Mouse (Mus musculus): ENCODE measurements around the gene Gm47959.
"Not testable (repeated sequence)": the region's sequence is repeated elsewhere in the genome, so short reads cannot be mapped to it uniquely, and the experiment has no call there.

Gm47959 gene

DNA sequence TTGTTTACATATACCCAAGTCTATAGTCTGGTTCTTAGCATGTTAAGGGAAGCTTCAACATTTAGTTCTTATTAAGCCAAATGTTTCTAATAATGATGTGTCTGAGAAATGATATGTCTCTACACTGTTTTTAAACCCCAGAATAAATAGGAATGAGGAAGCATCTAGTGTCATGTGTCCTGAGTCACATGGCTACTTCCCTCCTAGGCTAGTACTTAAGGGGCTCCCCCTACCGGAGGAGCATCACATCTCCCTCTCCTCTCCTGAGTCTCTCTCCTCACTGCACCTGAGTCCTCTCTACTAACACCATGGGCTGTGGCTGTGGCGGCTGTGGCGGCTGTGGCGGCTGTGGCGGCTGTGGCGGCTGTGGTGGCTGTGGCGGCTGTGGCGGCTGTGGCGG lies at the start of gene Gm47959:
Gm47959 (plus strand) TSS at position 243 of the 400 bp plus-strand sequence.
- not testable (repeated sequence) for DNase-seq

GRCm38 (mm10) chr1:82955913-82956312 lies 44.4 kb upstream of the Gm47959 start, which contains the start of gene Gm7544:
TSS of gene Gm7544 (minus strand) at chr1:82956013.
- DNase-seq, result not testable (repeated sequence)

GRCm38 (mm10) chr1:82959870-82960385 lies 40.4 kb upstream of the Gm47959 start, which contains the start of gene Gm47955:
TSS of gene Gm47955 (plus strand) at chr1:82960286.
- no peak for DNase-seq

DNA sequence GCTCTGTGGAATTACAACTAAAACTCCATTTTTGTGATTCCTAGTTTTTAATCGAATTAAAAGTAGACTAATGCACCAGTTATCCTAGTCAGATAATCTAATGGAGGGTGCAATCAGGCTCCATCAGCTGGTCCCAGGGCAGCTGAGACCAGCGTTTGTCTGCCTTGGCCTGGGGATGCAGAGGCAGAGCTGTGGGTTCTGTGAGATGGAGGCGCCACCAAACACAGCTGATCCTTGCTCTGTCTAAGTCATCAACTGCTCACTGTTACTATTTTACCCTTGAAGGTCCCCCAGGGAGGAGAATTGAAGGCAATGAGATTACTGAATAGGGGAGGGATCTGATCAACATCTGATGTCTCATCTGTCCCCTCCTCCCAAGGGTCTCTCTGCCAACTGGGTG lies 33.9 kb upstream of the Gm47959 start:
- no peak for DNase-seq

DNA sequence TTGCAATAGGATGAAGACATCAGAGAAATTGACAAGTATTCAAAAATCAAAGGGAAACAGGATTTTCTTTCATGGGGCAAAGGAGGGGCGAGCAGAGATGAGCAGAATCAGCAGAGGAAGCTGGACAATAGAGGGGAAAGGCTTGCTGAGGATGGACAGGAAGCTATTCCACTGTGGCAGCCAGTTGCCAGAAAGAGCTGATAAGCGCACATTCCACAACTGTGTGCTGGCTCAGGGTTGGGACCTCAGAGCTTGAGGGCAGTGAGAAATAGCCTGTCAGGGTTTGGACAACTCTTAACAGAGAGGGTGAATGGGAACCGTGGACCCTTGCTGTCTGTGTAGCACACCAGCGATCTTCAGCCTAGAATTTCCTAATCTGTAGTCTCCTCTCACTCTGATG lies 28.3 kb upstream of the Gm47959 start:
- no peak for DNase-seq

DNA sequence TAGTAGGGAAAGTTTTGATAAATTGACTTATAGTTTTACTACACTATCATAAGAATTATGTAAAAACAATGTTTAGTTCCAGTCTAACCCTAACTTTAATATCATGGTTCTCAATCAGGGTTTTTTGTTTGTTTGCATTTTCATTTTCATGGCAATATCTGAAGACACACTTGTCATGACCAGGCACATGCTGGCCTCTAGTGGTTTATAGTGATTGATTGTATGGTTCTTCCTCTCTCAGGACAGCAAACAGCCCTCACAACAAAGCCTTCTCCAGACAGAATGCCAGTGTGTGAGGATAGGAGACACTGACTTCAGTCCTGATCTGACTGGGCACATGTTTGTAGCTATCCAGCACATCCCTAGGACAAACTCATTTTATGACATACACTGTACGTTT lies 27.1 kb upstream of the Gm47959 start:
- no peak for DNase-seq

GRCm38 (mm10) chr1:82973901-82974300 lies 26.4 kb upstream of the Gm47959 start:
- no peak for DNase-seq

DNA sequence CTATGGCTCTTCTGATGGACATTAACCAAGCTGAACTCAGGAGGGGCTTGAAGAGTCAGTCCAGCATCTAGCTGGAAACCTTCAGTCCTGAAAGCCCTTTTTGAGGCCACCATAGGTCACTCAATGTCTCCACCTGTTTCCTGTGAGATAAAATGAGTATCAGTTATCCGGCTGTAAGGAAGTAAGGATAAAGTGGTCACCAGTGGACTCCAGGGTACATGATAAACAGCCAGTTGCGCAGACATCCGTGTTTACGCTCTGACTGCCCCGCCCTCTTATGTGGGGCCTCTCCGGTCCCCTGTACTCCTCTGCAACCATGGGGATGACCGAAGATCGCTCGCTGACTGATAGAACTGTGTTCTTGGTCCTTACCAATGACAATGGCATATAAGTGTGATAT lies 26.0 kb upstream of the Gm47959 start:
- no peak for DNase-seq

DNA sequence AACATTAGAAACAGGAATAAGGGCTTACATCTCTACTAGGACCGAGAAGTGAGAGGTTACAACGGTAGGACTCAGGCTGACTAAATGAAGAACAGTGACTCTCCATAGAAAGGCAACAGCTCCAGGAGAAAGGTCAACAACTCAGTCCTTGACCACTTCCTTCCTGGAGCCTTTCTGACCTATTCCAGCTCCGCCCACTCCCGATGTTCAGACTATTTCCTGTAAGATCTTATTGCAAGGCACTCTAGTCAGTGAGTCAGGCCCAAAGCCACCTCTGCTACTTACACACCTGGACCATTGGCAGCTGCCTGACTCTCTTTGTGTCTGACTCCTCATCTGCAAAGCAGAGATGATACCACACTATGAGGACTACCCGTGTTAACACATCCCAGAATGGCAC lies 24.6 kb upstream of the Gm47959 start:
- DNase-seq, result no peak

- DNase-seq, result no peak
Observed at GRCm38 (mm10) chr1:82977840-82978239, 22.5 kb upstream of the Gm47959 start.

DNA sequence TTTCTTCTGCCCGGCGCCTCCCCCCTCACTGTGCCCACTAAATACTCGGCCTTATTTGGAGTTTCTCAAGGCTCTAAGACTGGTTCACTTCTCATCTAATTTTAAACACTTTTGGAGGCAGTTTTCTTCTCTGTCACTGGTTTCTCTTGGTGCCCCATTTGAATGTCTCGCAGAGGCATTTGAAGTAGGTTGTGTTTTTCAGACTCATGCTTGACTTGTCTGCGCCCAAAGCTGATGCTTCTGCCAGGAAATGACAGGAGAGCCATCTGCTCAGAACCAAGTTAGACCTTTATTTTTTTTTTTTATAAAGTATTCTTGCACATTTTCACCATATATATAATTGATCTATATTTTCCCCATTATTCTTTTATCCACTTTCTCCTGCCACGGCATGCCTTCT lies 13.6 kb upstream of the Gm47959 start:
- no peak for DNase-seq

DNA sequence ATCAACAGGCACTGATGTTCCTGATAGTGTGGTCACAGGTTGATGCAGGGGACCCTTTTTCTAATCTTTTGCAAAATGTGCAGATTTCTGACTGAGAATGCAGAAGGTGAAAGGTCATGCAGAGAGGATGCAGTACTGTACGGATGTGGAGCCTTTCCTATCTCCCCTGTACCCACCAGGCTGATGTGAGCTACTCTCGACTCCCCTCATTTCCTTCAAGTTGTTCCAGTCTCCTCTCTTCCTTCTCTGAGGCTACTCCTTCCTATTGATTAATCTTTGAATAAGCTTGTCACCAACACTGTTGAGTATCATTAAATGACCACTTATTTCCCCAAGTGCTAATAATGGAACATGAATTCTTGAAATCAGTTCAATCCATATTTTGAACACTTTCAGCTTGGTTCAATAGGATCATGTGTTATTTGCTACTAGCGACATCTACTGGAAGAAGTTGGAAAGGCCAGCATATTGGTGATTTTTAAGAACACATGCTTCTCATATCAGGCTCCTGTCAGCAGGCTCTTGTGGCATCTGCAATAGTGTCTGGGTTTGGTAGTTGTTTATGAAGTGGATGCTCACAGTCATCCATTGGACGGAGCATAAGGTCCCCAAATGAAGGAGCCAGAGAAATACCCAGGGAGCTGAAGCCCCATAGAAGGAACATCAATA lies 12.7 kb upstream of the Gm47959 start:
- DNase-seq, result no peak

DNA sequence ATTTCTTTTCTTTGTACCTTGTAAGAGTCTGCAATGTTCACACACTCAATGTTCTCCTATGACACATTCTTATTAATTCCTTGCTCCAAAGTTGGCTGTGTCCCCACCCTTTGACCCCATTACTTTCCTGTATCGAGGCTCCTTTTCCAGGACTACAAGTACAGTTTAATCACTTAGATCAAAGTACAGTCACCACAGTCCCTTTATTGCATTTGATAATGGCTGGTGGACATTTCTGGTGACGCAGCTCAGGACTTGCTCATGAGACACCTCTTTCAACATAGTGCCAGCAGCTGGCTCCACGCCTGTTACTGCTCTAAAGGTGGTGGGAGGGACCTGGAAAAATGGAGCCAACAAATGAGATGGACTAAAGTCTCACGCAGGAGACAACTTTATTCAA lies 9.3 kb upstream of the Gm47959 start:
- DNase-seq, result no peak

DNA sequence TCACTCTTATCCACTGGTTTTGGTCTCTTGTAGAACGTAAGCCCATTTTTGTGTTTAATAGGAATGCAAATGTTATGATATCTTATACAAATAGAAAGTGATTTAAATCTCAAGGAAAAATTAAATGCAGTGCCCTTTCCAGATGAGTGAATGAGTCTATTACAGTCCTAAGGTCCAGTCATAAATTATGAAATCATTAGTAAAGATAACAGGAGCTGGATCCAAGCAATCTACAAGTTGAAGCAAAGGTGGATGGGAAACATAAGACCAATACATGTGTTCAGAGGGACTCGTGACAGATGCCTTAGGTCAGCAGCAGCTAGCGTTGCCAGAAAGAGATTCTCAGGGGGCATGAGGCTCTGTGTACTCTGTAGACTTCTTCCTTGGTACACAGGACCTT lies 8.8 kb upstream of the Gm47959 start:
- no peak for DNase-seq

- no peak for DNase-seq
Observed at GRCm38 (mm10) chr1:82992093-82992492, 8.3 kb upstream of the Gm47959 start.

DNA sequence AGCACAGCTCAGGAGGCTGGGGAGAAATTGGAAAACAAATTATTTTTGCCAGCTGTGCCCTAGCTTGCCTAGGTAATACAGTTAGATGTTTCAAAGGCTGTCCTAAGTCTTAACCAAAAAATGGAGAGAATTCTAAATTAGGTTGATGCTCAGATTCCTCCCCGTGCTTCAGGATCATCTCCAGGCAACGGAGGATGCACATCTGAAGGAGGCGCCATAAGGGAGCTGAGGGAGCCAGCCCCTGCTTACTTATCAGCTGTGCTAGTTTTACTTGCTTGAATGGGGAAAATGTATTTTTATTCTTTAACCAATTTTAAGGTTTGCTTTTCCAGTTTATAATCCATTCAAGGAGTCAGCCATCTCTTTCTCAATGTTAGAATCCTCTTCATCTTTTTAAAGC lies 6.4 kb upstream of the Gm47959 start:
- no peak for DNase-seq

DNA sequence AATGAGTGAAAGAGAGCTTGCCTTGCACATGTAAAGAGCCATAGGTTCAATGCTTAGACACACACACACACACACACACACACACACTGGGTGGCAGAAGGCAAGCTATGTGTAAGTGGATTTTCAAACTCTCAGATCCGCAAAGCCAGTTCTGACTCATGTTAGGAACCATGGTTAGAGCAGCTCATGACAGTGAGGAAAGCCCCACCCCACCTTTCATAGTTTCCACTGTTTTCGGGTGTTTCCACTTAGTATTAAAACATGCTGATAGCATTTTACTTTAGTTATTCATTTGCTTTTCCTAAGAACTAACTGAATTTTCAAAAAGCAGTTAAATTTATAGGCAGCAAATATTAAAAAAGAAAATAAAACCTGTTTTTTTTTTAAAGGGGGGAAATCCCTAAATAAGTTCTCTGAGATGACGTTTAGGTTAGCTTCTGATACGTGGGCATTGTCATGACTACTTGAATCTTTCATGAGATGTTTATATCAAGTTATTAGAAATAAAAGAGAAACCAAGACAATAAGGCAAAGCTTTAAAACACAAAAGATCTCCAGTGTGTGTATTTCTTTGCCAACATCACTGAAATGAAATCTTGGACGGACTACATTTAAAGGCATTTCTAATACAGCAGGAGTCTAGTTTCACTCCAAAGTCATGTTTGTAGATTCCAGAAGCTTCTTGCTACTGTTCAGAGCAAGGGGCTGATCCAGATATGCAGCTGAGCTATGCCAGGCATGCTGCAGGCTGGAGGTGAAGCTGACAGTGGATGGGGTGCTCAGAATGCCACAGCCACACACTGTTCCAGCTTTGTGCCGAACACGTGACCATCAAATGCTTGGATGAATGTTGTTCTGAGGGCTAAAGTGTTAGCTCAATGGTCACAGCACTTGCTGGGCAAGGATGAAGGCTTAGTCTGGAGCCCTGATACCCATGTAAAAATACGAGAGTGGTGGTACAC lies 6.2 kb downstream of the Gm47959 start:
- no peak for DNase-seq

GRCm38 (mm10) chr1:83007471-83007870 lies 7.1 kb downstream of the Gm47959 start:
- DNase-seq, result no peak

GRCm38 (mm10) chr1:83014477-83014876 lies 14.1 kb downstream of the Gm47959 start:
- no peak for DNase-seq

GRCm38 (mm10) chr1:83015329-83015879 lies 15.1 kb downstream of the Gm47959 start:
- no peak for DNase-seq

GRCm38 (mm10) chr1:83016556-83016955 lies 16.2 kb downstream of the Gm47959 start:
- no peak for DNase-seq

- DNase-seq, result no peak
Observed at GRCm38 (mm10) chr1:83031950-83032349, 31.6 kb downstream of the Gm47959 start.

DNA sequence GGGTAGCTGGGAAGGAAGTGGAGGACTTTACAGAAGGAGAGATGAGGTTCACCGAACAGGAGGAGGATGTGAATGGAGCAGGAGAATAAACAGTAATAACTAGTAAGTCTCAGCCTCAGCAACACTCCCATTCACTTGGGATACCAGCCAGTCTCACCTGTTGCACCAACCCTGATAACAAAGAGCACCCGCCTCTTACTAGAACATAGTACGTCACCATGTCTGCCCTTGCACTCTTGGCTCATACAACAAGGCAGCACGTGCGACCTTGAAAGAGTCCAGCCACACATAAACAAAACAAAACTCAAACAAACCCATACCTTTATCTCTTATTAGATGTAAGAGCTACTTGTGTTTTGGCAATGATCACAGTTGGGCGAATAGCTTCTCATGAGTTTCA lies 32.2 kb downstream of the Gm47959 start:
- DNase-seq, result no peak
